Mouse (Mus musculus): ENCODE measurements around the gene Zfp334.

The Zfp334 gene

DNA sequence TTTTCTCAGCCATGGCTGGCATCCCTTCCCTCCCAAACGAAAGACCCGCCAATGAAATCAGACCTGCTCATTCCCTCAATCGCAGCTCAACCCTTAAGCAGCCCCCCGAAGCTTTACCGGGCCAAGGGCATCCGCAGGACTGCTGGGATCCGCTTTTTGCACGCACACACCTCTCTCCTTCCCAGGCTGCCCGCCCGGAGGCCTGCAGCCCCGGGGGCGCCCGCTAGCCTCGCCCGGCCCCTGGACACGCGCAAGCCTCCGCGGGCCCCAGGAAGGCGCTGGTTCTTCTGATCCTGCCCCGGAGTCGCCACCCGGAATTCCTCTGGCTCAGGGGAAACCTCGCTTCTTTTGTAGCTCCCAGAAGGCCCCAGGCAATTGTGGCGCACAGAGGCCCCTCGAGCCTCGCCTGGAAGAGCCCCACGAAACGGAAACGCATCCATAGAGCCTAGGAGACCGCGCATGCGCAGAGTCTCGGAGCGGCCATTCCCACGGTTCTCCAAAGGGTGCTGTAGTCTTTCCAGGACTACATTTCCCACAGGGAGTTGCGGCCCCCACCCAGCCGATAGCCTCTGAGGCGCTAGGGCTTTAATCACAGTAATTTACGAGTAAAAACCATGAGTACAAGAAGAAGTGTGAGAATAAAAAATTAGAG is at the start of gene Zfp334:
Zfp334 (minus strand) TSS at position 416 of the 652 bp plus-strand sequence.
- peak; percentile 93 for DNase-seq (ENCODE audit: low spot score)

DNA sequence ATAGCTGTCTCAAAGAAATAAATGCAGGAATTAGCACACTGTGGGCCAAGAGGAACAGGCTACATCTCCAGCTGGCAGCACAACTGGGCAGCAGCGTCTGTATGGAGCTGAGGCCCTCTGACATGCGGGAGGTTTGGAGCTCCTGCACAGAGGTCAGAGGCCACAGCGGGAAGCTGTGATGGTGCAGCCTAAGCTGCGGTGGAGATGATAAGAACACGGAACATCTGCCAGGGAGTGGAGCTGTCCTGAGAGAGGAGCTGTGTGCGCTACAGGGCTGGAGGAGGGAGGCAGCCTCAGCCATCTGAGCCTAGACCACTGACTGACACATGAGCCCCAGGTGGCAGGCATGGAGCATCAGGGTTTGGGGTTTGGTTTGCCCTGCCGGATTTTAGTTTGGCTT is 40.6 kb upstream of the Zfp334 start:
- DNase-seq (ENCODE audit: low spot score): no peak

- no peak for DNase-seq (ENCODE audit: low spot score)
These were observed 32.1 kb upstream of the Zfp334 start for GRCm38 (mm10) chr2:165420195-165420594.

DNA sequence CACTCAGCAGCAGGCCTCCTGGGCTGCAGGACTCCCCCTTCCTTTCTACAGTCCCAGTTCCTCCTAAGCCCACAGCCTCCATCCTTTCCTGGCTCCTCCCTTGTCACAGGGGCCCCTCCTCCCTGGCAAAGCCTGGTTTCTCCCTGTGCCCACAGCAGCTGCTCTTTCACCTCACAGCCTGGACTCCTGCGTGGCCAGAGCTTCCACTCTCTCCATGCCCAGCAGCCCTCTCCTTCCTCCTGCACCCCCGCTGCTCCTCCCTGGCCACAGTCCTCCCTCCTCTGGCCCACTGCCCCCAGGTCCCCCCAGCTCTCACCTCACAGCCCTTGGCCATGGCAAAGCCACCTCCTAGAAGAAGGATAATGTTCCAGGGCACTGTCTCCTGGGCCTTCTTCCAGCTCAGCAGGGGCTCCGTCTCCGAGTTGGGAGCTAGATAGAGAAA is 31.6 kb upstream of the Zfp334 start:
- DNase-seq (ENCODE audit: low spot score): no peak

GRCm38 (mm10) chr2:165418577-165418976 is 30.5 kb upstream of the Zfp334 start:
- DNase-seq (ENCODE audit: low spot score): no peak

DNA sequence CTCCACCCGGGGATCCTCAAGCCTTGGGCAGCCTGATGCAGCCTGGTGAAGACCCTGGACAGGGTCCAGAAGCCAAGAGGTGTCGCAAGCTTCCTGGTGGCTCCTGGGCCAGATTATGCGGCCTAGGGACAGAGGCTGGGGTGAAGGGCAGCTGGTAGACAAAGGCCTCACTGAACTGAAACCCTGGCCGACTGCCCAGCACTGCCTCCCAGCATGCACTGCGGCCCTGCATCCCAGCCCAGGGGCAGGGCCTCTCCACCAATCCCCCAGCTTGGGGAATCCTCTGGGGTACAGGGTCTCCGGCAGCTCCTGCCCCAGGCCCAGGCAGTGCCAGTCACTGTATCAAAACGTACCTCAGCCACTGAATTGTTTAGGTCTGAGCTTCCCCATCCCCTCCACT is 29.2 kb upstream of the Zfp334 start:
- no peak for DNase-seq (ENCODE audit: low spot score)

DNA sequence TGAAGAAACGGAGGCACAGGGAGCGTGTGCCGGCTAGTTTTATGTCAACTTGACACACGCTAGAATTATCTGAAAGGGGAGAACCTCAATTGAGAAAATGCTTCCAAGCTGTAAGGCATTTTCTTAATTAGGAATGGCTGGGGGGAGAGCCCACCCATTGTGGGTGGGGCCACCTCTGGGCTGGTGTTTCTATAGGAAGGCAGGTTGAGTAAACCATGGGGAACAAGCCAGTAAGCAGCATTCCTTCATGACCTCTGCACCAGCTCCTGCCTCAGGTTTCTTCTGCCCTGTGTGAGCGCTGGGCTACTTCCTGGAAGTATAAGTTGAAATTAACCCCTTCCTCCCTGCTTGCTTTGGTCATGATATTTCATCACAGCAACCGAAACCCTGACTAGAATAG is 27.7 kb upstream of the Zfp334 start:
- no peak for DNase-seq (ENCODE audit: low spot score)

DNA sequence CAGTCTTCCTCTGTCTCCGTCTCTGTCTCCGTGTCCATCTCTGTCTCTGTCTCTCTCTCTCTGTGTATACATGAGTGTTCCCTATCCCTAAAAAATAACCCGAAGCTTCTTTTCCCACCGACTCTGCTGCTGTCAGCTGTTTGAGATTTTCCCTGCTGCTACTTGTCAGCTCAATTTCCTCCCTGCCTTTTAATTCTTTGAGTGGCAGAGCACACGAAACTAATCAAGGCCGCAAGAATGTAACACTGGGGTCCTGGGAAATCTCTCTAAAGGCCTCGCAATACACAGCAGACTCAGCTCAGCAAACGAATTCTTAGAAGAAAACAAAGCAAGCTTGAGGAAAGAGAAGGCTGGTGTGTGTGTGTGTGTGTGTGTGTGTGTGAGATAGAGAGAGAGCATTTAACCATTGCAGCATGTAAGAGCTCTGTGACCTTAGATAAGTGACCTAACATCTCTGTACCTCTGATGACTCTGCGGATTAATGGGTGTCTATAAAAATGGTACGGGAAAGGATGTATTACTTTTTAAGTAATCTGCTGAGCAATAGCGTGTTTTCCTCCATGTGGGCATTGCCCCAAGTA is 27.2 kb upstream of the Zfp334 start:
- DNase-seq (ENCODE audit: low spot score): no peak

DNA sequence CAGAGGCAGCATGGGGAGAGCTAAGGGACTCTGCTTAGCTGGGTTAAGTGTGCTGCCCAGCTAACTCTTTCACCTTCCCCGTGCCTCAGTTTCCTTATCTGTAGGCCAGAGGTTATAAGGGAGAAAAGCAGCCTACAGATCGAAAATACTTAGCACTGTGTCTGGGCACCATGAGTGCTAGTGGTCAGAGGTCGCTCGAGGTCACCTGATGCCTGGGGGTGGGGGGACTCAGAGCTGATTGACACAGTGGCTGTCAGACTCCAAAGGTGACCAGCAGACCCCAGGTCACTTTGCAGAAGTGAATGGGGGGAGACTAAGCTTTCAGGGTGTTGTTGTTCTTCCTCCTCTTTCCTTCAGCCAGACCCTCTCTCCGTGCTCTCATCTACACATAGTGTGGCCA is 26.3 kb upstream of the Zfp334 start:
- DNase-seq (ENCODE audit: low spot score): no peak

DNA sequence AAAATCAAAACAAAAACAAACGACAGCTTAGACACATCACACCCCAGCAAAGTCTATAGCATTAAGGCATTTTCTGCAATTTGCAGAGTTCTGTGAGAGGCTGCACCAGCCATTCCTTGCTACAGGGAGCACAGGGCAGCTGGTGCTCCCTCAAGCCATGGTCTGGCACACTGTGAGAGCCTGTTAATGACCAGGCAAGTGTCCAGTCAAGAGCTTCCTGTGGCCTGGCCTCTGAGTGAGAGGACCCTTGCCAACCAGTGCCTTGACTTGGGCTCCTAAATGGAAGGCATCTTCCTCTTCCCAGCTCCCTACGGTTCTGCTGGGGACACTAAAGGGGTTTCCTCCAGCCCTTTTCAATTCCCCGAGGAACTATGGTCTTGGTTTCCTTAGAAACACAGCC is 25.8 kb upstream of the Zfp334 start:
- no peak for DNase-seq (ENCODE audit: low spot score)

GRCm38 (mm10) chr2:165407700-165408301 is 19.7 kb upstream of the Zfp334 start:
- DNase-seq (ENCODE audit: low spot score): peak; percentile 68

DNA sequence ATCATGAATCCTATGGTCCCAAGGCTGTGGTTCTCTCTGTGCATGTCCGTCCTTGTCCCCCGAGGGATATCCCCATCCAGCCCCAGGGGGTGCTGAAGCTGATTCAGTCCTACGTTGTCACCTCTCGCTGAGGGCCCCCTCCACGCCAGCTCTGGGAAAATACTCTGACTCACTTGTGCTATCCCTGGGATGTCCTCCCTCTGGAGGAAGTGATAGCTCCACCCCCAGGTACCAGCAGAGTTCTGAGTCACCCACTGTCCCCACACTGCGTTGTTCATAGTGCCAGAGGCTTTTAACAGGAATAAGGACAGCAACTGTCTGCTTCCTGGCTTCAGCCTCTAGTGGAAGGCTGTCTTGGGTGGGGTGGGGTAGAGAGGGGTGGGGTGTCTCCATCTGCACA is 17.3 kb upstream of the Zfp334 start:
- DNase-seq (ENCODE audit: low spot score): no peak

- no peak for DNase-seq (ENCODE audit: low spot score)
These were observed 16.9 kb upstream of the Zfp334 start for GRCm38 (mm10) chr2:165404951-165405350.

DNA sequence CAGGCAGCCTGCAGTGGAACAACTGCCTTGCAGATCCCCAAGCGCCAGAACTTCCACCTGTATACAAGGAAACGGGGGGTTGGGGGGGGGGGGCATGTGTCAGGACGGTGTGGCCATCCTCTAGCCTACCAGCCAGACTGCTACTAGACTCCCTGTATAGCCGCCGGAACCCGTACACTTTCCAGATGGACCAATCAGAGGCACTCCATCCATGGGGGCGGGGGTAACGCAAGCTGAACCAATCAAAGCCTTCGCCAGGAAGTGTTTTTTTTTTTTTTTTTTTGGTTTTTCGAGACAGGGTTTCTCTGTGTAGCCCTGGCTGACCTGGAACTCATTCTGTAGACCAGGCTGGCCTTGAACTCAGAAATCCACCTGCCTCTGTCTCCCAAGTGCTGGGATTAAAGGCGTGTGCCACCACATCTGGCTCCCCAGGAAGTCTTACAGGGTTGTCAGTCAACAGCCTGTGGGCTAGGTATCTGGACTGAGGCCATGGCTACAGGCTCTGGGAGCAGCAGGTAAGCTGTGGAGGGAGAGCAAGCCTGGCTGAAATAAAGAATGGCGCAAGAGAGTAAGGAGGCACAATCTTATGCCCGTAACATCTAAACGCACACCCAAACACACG is 10.2 kb upstream of the Zfp334 start:
- DNase-seq (ENCODE audit: low spot score): no peak

DNA sequence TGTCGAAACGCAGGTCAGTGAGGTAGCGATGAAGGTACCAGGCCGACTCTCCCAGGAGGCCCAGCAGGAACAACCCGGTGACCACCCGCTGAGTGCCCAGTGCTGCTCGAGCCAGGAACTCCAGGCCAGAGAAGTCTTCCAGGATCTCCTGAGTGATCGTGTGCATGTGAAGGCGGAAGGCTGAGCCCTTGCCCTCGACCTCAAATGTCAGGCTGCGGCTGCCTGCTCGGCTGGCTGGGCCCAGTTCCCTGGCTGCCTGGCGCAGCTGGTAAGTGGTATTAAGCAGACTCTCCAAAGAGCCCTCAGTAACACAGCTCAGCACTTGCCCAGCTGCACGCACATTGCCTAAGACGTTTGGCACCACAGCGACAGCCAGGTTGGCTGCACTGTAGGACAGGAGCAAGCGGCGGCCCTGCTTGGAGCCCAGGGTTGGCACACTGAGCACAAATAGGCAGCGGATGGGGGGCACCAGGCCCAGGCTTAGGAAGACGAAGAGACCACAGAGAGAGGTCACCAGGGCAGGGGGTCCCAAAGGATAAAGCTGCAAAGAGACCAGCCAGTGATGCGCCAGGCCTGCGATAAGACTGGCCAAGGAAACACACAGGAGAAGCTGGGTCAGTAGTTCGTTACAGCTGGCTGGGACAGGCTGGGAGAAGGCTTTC is 9.6 kb upstream of the Zfp334 start:
- DNase-seq (ENCODE audit: low spot score): no peak

DNA sequence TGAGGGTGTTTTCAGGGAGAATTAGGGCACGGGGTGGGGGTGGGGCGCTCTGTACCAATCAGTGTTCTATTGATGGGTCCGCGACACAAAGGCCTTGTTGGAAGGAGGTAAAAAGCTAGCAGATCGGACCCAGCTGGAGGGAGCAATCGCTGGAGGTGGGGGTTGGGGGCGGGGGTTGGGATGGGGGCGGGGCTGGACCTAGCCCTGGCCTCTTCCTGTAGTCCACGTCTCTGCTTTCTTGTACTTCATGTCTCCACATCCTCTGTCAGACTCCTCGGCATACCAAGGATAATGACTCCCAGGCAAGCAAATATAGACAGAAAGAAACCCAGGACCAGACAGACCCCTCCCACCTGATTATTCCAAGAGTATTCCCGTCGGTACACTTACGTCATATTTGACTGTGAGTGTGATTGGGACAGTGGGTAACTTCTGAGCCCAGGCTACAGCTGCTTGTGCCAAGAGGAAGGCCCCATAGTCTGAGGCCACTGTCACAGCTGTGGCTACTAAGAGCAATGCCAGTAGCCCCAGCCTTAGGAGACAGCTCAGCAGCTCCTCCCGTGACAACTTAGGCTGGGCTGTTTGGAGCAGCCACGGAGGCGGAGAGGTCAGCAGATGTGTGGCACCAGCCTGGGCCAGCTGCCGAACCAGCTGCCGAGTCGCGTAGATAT is 8.9 kb upstream of the Zfp334 start:
- no peak for DNase-seq (ENCODE audit: low spot score)

DNA sequence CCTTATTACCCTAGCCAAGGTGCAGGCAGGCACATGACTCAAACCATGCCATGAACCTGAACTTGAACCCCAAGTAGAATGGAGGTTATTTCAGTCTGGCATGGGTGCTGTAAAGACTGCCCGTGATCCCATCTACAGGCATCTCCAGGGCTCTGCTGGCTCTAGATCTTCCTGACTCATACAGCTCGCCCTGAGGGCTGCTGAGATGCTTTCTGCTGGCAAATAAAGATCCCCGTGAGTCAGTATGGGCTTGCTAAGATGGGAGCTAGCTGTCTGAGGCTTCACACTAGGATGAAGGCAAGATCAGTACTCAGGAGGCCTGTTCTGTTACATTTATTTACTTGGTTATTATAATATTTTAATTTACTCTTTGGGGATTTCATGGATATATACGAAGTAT is 4.1 kb upstream of the Zfp334 start:
- no peak for DNase-seq (ENCODE audit: low spot score)

DNA sequence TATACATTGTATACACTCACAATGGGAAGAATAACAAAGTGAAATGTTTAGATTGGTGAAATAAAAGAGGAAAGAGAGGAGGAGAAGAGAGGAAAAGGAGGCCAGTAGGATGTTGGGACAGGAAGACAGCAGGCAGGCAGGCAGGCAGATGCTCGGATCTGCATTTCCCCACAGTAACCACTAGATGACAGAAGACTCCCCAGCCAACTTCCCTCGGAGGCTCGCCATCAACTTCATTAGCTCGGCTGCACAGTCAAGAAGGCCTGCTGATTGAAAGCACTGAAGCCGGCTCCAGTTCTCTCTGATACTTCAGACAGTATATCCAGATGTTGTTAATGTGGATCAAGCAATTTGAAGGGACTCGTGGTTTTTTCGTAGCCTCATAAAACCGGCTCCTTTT is 3.5 kb upstream of the Zfp334 start:
- peak; percentile 17 for DNase-seq (ENCODE audit: low spot score)

DNA sequence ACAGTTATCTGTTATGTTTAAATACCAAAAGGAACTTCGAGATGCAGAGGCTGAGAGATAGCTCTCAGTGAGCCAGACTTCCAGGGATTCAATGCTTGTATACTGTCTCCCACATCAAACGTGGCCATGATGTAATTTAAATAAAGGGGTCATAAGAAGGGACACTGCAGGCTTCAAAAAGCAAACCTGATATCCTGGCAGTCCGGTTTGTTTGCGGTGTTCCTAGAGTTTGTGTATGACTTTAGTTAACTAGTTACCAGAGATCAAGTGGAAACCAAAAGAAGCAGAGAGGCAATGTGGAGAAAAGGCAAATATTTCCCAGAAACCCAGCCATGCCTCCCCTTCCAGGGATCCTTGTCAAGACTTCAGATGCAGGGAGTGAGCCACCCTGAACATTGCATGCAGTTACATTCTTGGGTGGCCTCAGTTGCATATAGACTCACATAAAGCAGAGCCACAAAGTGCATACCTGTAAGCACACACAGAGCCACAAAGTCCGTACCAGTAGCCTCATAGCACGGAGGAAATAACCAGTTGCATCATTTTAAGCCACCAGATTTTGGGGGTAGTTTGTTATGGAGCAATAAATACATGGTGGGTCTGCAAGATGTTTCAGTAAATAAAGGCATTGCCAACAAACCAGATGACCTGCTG is 1.4 kb upstream of the Zfp334 start:
- DNase-seq (ENCODE audit: low spot score): no peak

DNA sequence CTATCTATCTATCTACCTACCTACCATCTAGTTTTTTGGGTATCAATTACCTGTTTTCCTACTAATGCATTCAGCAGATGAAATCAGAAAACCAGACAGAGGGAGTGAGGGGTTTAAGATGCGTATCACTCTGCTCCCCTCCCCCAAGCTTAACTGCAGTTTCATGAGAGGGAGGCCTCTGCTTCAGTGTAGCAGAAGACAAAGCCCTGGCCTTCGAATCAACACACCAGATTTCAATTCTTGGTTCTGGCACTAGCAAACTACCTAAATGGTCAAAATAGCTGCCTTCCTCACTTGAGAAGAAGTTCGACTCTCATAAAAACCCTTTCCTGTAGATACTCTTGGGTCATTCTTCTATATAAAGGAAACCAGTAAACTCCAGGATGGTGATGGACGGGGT is 689 bp downstream of the Zfp334 start:
- DNase-seq (ENCODE audit: low spot score): no peak

DNA sequence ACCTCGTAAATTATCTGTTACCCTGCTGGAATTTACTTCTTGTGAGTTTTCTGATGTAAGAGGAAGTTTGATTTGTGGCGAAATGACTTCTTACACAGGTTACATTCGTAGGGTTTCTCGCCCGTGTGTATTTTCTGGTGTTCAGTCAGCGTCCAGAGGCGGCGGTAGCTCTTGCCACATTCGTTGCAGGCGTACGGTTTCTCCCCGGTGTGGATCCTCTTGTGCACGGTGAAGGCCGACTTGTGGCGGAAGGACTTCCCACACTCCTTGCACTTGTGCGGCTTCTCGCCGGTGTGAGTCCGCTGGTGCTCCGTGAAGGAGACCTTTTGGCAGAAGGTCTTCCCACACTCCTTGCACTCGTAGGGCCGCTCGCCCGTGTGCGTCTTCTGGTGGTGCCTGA is 8.0 kb downstream of the Zfp334 start:
- DNase-seq (ENCODE audit: low spot score): no peak

- no peak for DNase-seq (ENCODE audit: low spot score)
These were observed 12.1 kb downstream of the Zfp334 start for GRCm38 (mm10) chr2:165376001-165376400.
